Mouse (Mus musculus) embryonic facial prominence, embryonic 11.5 days (tissue): ENCODE measurements around the gene Cdkal1. TPM values are rescaled to one million over a fixed set of nuclear protein-coding genes. Genes with fewer than 3 reads are reported as not detected.

Experiments
- polyA plus RNA-seq: library from polyadenylated mRNA; unstranded; fragments of >200 nt; fragmentation: Nextera tagmentation; extraction: Ambion mirVana; gene quantifications from 2 replicates; pipeline ENCODE4 v1.2.1, GENCODE M21; 2014

The Cdkal1 gene
- polyA plus RNA-seq, 1 experiment from 2014 or later: 39.6 TPM

Other genes starting within 250 kb of the Cdkal1 start
- 19.0 and 19.6 TPM in 2 replicates for gene E2f3, start 130.4 kb upstream of the Cdkal1 start, polyA plus RNA-seq